Mouse (Mus musculus) C2C12 (cell line): ENCODE measurements around the gene Tapbpl.

Experiments
- CTCF ChIP-seq: IDR thresholded peaks from one replicate; pipeline ENCODE4 v1.5.1; 2011; ENCODE audit not compliant: control insufficient read depth, insufficient read depth, insufficient read length
- MAX ChIP-seq: IDR thresholded peaks from one replicate; pipeline ENCODE4 v1.6.1; 2011; ENCODE audit warnings: mild to moderate bottlenecking, control low read depth
- MYOG ChIP-seq: IDR thresholded peaks from one replicate; pipeline ENCODE4 v1.6.1; 2011; ENCODE audit not compliant: control insufficient read depth, insufficient read length; ENCODE audit errors: extremely low read depth
- USF1 ChIP-seq: IDR thresholded peaks from one replicate; pipeline ENCODE4 v1.6.1; 2011; ENCODE audit warnings: low read depth, mild to moderate bottlenecking, control low read depth, moderate library complexity

DNA sequence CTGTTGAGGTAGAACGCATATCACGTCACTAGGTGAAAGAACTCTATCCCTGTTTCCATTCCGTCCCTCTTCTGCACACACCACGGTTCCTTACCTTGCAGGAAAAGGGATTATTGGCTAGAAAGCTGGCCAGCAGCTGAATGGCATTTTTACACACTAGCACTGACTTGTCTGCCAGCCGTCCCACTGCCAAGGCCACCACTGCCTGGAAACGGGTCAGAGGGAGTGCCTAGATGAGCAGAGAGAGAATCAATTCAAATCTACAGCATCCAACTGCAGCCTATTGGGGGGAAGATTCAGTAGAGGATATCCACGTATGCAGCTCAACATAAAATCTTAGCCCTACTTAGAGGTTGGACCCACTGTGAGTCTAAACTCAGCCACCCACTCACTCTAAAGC lies 52.1 kb downstream of the Tapbpl start:
- no peak for TF ChIP-seq CTCF
- TF ChIP-seq MYOG: no peak
- no peak for TF ChIP-seq USF1
- no peak for TF ChIP-seq MAX
